Mouse (Mus musculus) lung, embryonic 16.5 days (tissue): Measurements from ENCODE around the gene Abhd17c. TPM values are rescaled to one million over a fixed set of nuclear protein-coding genes. Genes with fewer than 3 reads are reported as not detected.
"Not testable (repeated sequence)": the region's sequence is repeated elsewhere in the genome, so short reads cannot be mapped to it uniquely, and the experiment has no call there.

Experiments
- ATAC-seq: fragments of 200-750 bp; cut with Nextera tagmentation; 2 replicates; pipeline ENCODE4 v1.8.0; 2017; ENCODE audit warnings: low read depth, mild to moderate bottlenecking, moderate library complexity
- H3K27ac ChIP-seq: fragments of 300-500 bp; sonication (generic); 2 replicates; pipeline ENCODE4 v1.5.1; 2014; ENCODE audit warnings: mild to moderate bottlenecking, control low read depth, low read length
- H3K27me3 ChIP-seq: fragments of 300-500 bp; sonication (generic); 2 replicates; pipeline ENCODE4 v1.6.1; 2014; ENCODE audit warnings: low read depth, low read length, mixed read lengths; ENCODE audit not compliant: control insufficient read depth, insufficient read depth
- H3K36me3 ChIP-seq: fragments of 300-500 bp; sonication (generic); 2 replicates; pipeline ENCODE4 v1.6.1; 2014; ENCODE audit warnings: low read length; ENCODE audit not compliant: control insufficient read depth, insufficient read depth
- H3K4me1 ChIP-seq: fragments of 300-500 bp; sonication (generic); replicated peaks from 2 replicates; pipeline ENCODE4 v1.6.1; 2014; ENCODE audit warnings: low read length, mixed read lengths; ENCODE audit not compliant: control insufficient read depth, insufficient read depth
- H3K4me2 ChIP-seq: fragments of 300-500 bp; sonication (generic); 2 replicates; pipeline ENCODE4 v1.6.1; 2014; ENCODE audit warnings: low read depth, low read length, control low read depth
- H3K4me3 ChIP-seq: fragments of 300-500 bp; sonication (generic); 2 replicates; pipeline ENCODE4 v1.5.1; 2014; ENCODE audit warnings: mild to moderate bottlenecking, low read length, control low read depth
- H3K9ac ChIP-seq: fragments of 300-500 bp; sonication (generic); 2 replicates; pipeline ENCODE4 v1.6.1; 2014; ENCODE audit warnings: low read length, control low read depth
- H3K9me3 ChIP-seq: fragments of 300-500 bp; sonication (generic); 2 replicates; pipeline ENCODE4 v1.6.1; 2016; ENCODE audit warnings: low read length; ENCODE audit not compliant: control insufficient read depth
- WGBS: fragments of 180-500 bp; shearing (Covaris S2); extraction: QIAGEN DNeasy Blood & Tissue Kit; methylation state at CpG from one replicate; pipeline ENCODE4 v1.1.7; 2014; 5-methylcytosine and 5-hydroxymethylcytosine counted together
- polyA plus RNA-seq: library from polyadenylated mRNA; unstranded; fragments of >200 nt; fragmentation: Nextera tagmentation; extraction: Ambion mirVana; gene quantifications from 2 replicates; pipeline ENCODE4 v1.2.1, GENCODE M21; 2015

The Abhd17c gene
- polyA plus RNA-seq, 1 experiment from 2014 or later = 9.8 TPM

DNA sequence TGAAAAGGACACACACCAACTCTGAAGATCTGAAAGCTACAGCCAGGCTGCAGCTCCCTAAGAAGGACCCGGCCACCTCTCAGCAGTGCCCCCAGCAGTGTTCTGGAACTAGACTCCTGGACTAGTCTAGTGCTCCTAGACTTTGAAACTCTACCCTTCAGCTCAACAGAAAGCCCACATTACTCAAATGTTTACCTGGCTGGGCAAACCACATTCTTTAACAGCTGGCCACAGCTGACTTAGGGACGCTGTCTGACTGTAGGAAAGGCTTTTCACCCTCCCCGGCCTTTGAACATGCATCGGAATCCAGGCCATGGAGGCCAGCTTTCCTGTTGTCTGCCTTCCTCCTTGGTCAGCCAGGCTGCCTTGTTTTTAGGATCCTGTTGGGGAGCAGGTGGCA, 20.0 kb downstream of the Abhd17c start:
- no peak overlapping the region for H3K9ac ChIP-seq
- WGBS = 62% methylated on average over 4 of the region's 4 CpGs
- no peaks in the 10 kb centered on the region for H3K9me3 ChIP-seq
- peak overlapping the region; percentile 28 for H3K27ac ChIP-seq
- H3K27me3 ChIP-seq = no peaks in the 10 kb centered on the region
- peaks cover 61% of the 10 kb centered on the region for H3K4me1 ChIP-seq
- no peak for ATAC-seq
- H3K4me3 ChIP-seq = no peak overlapping the region
- H3K36me3 ChIP-seq = no peaks in the 10 kb centered on the region
- H3K4me2 ChIP-seq = no peak overlapping the region

DNA sequence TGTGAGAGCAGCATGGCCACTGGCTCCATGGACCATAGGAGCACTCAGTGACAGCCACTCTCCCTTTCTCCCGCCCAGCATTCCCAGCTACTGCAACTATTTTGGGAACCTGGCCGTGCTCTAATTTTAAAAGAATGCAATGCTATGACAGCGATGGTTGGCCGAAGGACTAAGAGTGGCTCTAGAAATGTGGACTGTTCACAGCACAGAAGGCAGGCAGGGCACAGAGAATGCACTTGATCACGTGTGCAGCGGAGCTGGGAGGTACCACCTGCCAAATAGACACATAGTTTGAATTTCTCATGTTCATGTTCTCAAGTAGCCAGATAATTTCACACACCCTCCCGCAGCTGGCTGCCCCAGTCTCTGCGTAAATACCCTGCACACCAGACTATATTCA, 23.0 kb downstream of the Abhd17c start:
- no peak overlapping the region for H3K4me3 ChIP-seq
- H3K27ac ChIP-seq = peak overlapping the region; percentile 93
- peaks cover 43% of the 10 kb centered on the region for H3K4me1 ChIP-seq
- peak; percentile 90 for ATAC-seq
- H3K9me3 ChIP-seq = no peaks in the 10 kb centered on the region
- WGBS = 39% methylated on average over 8 of the region's 8 CpGs
- no peaks in the 10 kb centered on the region for H3K36me3 ChIP-seq
- H3K27me3 ChIP-seq = no peaks in the 10 kb centered on the region
- H3K4me2 ChIP-seq = peak overlapping the region; percentile 10; the same call in 1 of the 2 replicates
- no peak overlapping the region for H3K9ac ChIP-seq

DNA sequence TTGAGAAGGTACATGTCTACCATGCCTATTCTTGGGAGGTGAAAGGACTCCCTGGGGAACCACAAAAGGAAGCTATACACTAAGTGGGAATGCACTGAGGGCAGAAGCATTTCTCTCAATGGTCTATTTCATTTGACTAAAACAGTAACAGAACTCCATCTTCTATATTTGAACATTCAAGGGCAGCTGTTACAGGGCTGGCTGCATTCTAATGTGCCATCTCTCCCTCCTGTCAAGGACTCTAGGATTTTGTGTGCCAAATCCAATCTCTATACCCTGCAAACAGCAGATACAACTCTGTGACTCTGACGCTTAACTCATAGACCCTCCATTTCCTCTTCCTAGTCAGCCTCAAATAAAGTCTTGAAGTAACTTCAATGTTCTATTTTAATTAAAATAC, 26.0 kb downstream of the Abhd17c start:
- H3K27me3 ChIP-seq = no peaks in the 10 kb centered on the region
- H3K27ac ChIP-seq = no peak overlapping the region
- peaks cover 49% of the 10 kb centered on the region for H3K4me1 ChIP-seq
- H3K4me2 ChIP-seq = no peak overlapping the region
- 70% methylated on average over 1 of the region's 1 CpGs for WGBS
- no peak overlapping the region for H3K9ac ChIP-seq
- no peaks in the 10 kb centered on the region for H3K36me3 ChIP-seq
- no peaks in the 10 kb centered on the region for H3K9me3 ChIP-seq
- H3K4me3 ChIP-seq = no peak overlapping the region
- ATAC-seq = no peak

GRCm38 (mm10) chr7:84123651-84124050, 28.0 kb downstream of the Abhd17c start:
- 85% methylated on average over 3 of the region's 4 CpGs for WGBS
- not testable (repeated sequence) for H3K9ac ChIP-seq, ATAC-seq, H3K4me3 ChIP-seq, H3K9me3 ChIP-seq, H3K27me3 ChIP-seq, H3K27ac ChIP-seq, H3K36me3 ChIP-seq, H3K4me2 ChIP-seq
- peaks cover 53% of the 10 kb centered on the region for H3K4me1 ChIP-seq

DNA sequence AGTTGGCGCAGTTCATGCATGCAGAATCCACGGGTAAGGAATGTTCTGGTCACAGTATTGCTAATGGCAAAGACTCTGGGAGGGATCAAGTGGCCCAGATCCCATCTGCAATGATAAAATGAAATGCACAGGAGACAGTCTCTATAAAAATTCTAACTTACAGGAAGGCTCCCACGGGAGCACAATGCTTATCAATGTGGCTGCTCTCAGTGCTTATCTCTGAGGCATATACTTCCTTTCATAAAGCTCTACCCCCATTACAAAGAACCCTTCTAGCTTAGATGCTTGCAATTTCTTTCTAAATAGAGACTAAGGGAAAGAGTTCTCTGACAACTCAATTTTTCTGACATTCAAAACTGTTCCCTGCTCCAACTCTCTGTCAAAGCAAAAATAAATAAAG, 29.9 kb downstream of the Abhd17c start:
- ATAC-seq = no peak
- Histone ChIP-seq H3K4me2 (no peak overlapping the region), H3K9ac (no peak overlapping the region), H3K4me1 (peaks cover 53% of the 10 kb centered on the region), H3K27ac (no peak overlapping the region), H3K4me3 (no peak overlapping the region), H3K9me3 (no peaks in the 10 kb centered on the region), H3K27me3 (no peaks in the 10 kb centered on the region), H3K36me3 (no peaks in the 10 kb centered on the region)
- WGBS = 70% methylated on average over 3 of the region's 3 CpGs

GRCm38 (mm10) chr7:84120142-84120760, 31.4 kb downstream of the Abhd17c start:
- no peak for ATAC-seq
- no peaks in the 10 kb centered on the region for H3K27me3 ChIP-seq
- H3K27ac ChIP-seq = peak overlapping the region; percentile 66; the same call in 1 of the 2 replicates
- H3K4me2 ChIP-seq = no peak overlapping the region
- peaks cover 62% of the 10 kb centered on the region for H3K4me1 ChIP-seq
- H3K9ac ChIP-seq = no peak overlapping the region
- H3K9me3 ChIP-seq = no peaks in the 10 kb centered on the region
- no peaks in the 10 kb centered on the region for H3K36me3 ChIP-seq
- WGBS = 48% methylated on average over 5 of the region's 5 CpGs
- H3K4me3 ChIP-seq = no peak overlapping the region

DNA sequence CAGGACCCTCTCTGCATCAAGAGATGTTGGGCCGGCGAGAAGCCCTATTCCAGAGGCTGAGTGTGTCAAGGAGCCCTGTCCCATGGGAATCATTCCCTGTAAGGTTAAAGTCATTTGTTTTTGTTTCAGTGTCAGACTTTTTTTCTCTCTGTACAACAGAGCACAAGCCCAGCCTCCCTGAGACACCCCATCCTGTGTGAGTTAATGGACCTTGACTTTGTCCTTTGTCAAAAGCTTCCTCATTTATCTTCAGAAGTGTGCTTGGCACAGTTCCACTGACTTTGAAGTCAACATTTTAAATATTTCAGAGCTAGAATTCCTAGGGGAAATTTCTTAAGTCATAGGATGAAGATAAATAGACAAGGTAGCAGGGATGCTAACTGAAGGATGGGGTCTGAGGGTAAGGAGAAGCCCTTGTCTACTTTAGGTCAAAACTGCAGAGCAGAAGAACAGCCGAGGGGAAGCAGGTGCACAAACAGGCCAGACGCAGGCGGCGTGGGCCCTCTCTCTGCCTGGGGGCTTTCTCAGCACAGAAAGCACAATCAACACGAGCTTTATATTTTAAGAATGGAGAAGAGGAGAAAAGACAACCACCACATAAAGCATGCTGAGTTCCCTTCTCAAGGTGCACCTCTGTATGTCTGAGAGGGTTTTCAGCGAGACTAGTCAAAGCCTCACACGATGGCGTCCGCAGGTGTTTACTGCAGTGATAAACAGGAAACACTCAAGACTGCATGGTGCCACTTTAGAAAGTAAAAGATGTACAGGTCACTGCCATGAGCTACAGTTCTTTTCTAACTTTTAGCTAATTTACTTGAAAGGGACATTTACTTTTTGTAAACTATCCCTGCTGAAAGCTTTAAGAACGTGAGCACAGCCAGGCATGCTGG, 32.2 kb downstream of the Abhd17c start:
- no peak for ATAC-seq

GRCm38 (mm10) chr7:84117543-84118122, 34.1 kb downstream of the Abhd17c start:
- no peaks in the 10 kb centered on the region for H3K27me3 ChIP-seq
- ATAC-seq = peak; percentile 17; the same call in 1 of the 2 replicates
- no peak overlapping the region for H3K4me3 ChIP-seq
- H3K27ac ChIP-seq = no peak overlapping the region
- WGBS = 70% methylated on average over 6 of the region's 6 CpGs
- H3K4me1 ChIP-seq = peaks cover 63% of the 10 kb centered on the region
- H3K36me3 ChIP-seq = peaks cover 10% of the 10 kb centered on the region
- H3K4me2 ChIP-seq = no peak overlapping the region
- H3K9ac ChIP-seq = no peak overlapping the region
- no peaks in the 10 kb centered on the region for H3K9me3 ChIP-seq

More for the DNA sequence above, 32.2 kb downstream of the Abhd17c start:
- no peaks in the 10 kb centered on the region for H3K36me3 ChIP-seq
- H3K9ac ChIP-seq = no peak overlapping the region
- WGBS = 55% methylated on average over 12 of the region's 12 CpGs
- H3K27me3 ChIP-seq = no peaks in the 10 kb centered on the region
- H3K9me3 ChIP-seq = no peaks in the 10 kb centered on the region
- H3K4me3 ChIP-seq = no peak overlapping the region
- H3K4me2 ChIP-seq = no peak overlapping the region
- H3K4me1 ChIP-seq = peaks cover 66% of the 10 kb centered on the region
- peak overlapping the region; percentile 45 for H3K27ac ChIP-seq
